Mouse (Mus musculus) ES-Bruce4 (cell line): ENCODE measurements around the gene Mycbp2.

Experiments
- CTCF ChIP-seq: IDR thresholded peaks from one replicate; pipeline ENCODE4 v1.8.1; 2011; ENCODE audit warnings: low read depth, low read length
- EP300 ChIP-seq: IDR thresholded peaks from 2 replicates; pipeline ENCODE4 v1.6.1; 2011; ENCODE audit warnings: low read depth, low read length; ENCODE audit not compliant: insufficient read depth
- POLR2A ChIP-seq: IDR thresholded peaks from one replicate; pipeline ENCODE4 v1.8.1; 2011; ENCODE audit warnings: low read length; ENCODE audit not compliant: insufficient read depth

DNA sequence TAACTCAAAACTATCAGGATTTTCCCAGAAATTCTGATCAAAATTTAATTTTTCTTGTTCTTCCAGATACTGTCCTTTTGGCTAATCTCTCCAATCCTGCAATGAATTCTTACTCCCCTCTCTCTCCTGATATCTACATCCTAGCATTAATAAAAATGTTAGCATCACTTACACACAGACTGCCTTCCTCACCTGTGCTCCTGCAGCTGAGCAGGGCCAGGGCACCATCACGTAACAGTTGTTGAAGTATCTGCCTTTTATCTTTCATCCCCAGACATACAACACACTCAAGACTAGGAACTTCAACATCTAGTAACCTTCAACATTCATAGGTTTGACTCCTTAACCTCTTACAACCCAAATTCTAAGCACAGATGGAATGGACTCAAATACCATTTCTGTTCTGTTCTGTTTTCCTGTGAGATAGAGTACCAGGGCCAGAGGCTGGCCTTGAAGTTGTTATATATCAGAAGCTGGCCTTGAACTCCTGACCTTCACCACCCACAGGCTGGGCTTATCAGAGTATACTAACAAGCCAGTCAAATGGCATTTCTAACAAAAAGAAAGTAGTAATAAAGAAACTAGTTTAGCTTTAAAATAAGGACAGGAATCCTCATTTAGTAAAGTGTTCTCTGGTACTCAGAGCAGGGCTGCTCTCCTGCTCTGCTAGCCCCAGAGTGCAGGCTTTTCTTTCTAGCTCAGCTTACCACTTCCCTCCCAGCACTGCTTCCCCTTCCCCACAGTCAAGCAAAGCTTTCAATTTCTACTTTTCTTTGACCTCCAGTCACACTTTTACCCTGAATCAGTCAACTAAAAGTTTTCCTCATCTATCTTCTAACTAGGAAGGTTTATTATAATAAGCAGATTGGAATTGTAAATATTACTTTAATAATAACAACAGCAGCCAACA is 5.0 kb downstream of the Mycbp2 start:
- TF ChIP-seq CTCF: no peak
- TF ChIP-seq EP300: no peak
- TF ChIP-seq POLR2A: no peak
